Mouse (Mus musculus): Measurements from ENCODE around the gene Rerg. TPM values are rescaled to one million over a fixed set of nuclear protein-coding genes. Genes with fewer than 3 reads are reported as not detected.
A peak's percentile ranks its signal among the peaks of the same experiment; 100 is the strongest.

The Rerg gene
- polyA plus RNA-seq, 1 experiment from 2014 or later, result 23.9 TPM

DNA sequence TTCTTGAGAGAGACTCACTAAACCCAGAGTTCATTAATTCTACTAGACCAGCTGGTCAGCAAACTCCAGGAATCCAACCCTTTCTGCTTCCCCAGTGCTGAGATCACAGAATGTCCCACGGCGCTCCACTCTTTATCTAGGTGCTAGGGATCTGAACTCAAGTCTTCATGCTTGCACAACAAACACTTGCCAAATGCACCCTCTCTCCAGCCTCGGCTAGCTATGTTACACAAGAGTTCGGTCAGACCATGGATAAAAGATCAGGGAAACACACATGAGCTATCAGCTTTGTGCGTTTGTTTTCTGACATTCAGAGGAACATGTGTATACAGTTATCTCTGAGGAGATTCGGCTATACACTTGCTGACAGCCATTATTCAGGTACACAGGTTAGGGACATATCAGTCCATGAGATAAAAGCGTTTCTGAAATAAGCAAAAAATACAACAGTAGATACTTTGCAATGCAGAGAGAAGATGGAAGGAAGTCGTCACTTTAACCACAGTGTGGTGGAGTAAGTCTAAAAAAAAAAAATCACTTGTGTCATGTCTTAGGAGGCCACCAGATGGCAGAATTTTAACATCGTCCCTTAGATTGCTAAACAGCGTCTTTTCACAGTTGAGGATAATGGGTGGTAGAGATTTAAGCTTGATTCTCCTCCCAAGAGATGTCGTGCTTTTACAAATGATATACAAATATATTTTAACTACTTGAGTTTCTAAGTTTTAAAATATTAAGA lies 35.5 kb upstream of the Rerg start:
- peak; percentile 90 for TF ChIP-seq CTCF (IDR thresholded peaks at IDR 0.05; ENCODE audit: low read depth)
- no peaks in the 10 kb centered on the region for H3K27me3 ChIP-seq (ENCODE audit: insufficient read depth, low read length)
- H3K9ac ChIP-seq (ENCODE audit: low read depth, low read length), result no peak overlapping the region
- no peaks in the 10 kb centered on the region for H3K4me1 ChIP-seq (replicated peaks; ENCODE audit: insufficient read depth, low read length)
- WGBS, result 56% methylated on average over 11 of the region's 11 CpGs
- no peak overlapping the region for H3K27ac ChIP-seq
- ATAC-seq (replicated peaks; ENCODE audit: low FRiP score, low read depth), result no peak
- DNase-seq (ENCODE audit: low spot score), result peak; percentile 83
- H3K9me3 ChIP-seq (replicated peaks; ENCODE audit: low read length), result no peaks in the 10 kb centered on the region; the same call in 1 of the 2 replicates
- H3K4me2 ChIP-seq (ENCODE audit: low read length), result no peak overlapping the region
- H3K4me3 ChIP-seq (replicated peaks; ENCODE audit: low read depth, low read length), result no peak overlapping the region
- no peaks in the 10 kb centered on the region for H3K36me3 ChIP-seq (ENCODE audit: insufficient read depth, low read length)

GRCm38 (mm10) chr6:137202661-137203060 lies 32.4 kb upstream of the Rerg start:
- Histone ChIP-seq H3K36me3 (ENCODE audit: insufficient read depth, low read length) (no peaks in the 10 kb centered on the region), H3K9me3 (replicated peaks; ENCODE audit: low read length) (no peaks in the 10 kb centered on the region; the same call in 1 of the 2 replicates), H3K4me2 (ENCODE audit: low read length) (no peak overlapping the region), H3K9ac (ENCODE audit: low read depth, low read length) (no peak overlapping the region), H3K4me3 (replicated peaks; ENCODE audit: low read depth, low read length) (no peak overlapping the region), H3K27me3 (ENCODE audit: insufficient read depth, low read length) (no peaks in the 10 kb centered on the region), H3K27ac (no peak overlapping the region), H3K4me1 (replicated peaks; ENCODE audit: insufficient read depth, low read length) (no peaks in the 10 kb centered on the region)
- ATAC-seq (replicated peaks; ENCODE audit: low FRiP score, low read depth), result no peak
- TF ChIP-seq CTCF (IDR thresholded peaks at IDR 0.05; ENCODE audit: low read depth), result no peak
- 93% methylated on average over 4 of the region's 4 CpGs for WGBS
- no peak for DNase-seq (ENCODE audit: low spot score)

GRCm38 (mm10) chr6:137201578-137201977 lies 31.3 kb upstream of the Rerg start:
- TF ChIP-seq CTCF (IDR thresholded peaks at IDR 0.05; ENCODE audit: low read depth), result no peak
- Histone ChIP-seq H3K4me1 (replicated peaks; ENCODE audit: insufficient read depth, low read length) (no peaks in the 10 kb centered on the region), H3K9ac (ENCODE audit: low read depth, low read length) (no peak overlapping the region), H3K4me3 (replicated peaks; ENCODE audit: low read depth, low read length) (no peak overlapping the region), H3K4me2 (ENCODE audit: low read length) (no peak overlapping the region), H3K9me3 (replicated peaks; ENCODE audit: low read length) (no peaks in the 10 kb centered on the region), H3K36me3 (ENCODE audit: insufficient read depth, low read length) (no peaks in the 10 kb centered on the region), H3K27ac (no peak overlapping the region), H3K27me3 (ENCODE audit: insufficient read depth, low read length) (no peaks in the 10 kb centered on the region)
- DNase-seq (ENCODE audit: low spot score) (no peak), ATAC-seq (replicated peaks; ENCODE audit: low FRiP score, low read depth) (no peak)
- 62% methylated on average over 7 of the region's 7 CpGs for WGBS

DNA sequence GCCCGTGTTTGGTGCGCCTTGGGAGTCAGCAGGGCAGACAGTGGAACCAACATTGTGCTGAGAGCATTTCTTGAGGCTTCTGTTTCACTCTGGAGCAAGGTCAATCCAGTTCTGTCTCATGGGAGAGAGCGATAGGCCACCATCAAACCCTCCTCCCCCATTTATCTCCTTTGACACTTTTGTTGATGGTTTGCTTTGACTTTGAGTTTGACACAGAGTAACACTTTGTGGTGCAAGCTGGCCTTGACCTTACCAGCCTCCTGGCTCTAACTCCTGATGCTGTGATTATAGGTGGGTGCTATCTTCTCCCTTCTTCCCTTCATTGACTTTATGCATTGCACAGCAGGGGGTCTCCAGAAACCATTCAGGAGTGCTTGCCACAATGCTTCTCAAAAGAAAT lies 30.9 kb upstream of the Rerg start:
- 76% methylated on average over 3 of the region's 3 CpGs for WGBS
- no peak overlapping the region for H3K4me2 ChIP-seq (ENCODE audit: low read length)
- ATAC-seq (replicated peaks; ENCODE audit: low FRiP score, low read depth) (no peak), DNase-seq (ENCODE audit: low spot score) (no peak)
- H3K27me3 ChIP-seq (ENCODE audit: insufficient read depth, low read length), result no peaks in the 10 kb centered on the region
- no peaks in the 10 kb centered on the region for H3K4me1 ChIP-seq (replicated peaks; ENCODE audit: insufficient read depth, low read length)
- TF ChIP-seq CTCF (IDR thresholded peaks at IDR 0.05; ENCODE audit: low read depth), result no peak
- H3K9ac ChIP-seq (ENCODE audit: low read depth, low read length), result no peak overlapping the region
- H3K36me3 ChIP-seq (ENCODE audit: insufficient read depth, low read length), result no peaks in the 10 kb centered on the region
- no peaks in the 10 kb centered on the region for H3K9me3 ChIP-seq (replicated peaks; ENCODE audit: low read length)
- no peak overlapping the region for H3K4me3 ChIP-seq (replicated peaks; ENCODE audit: low read depth, low read length)
- H3K27ac ChIP-seq, result no peak overlapping the region

DNA sequence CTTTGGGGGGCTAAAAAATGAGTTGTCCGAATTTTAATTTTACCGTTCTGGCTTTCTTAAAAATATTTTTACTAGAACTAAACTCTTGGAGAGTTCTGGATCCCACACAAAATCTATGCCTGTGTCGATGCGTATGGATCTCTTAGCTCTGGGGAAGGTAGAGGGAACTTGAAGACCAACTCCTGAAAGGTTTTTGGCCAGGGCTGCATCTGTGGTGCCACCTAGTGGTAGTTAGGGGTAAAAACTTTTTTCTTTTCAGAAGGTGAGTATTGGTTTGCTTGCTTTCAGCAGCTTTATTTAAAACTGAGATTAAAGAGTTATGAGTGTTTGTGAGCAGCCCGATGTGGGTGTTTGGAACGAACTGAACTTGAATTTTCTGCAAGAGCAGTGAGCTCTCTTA lies 21.8 kb upstream of the Rerg start:
- no peaks in the 10 kb centered on the region for H3K4me1 ChIP-seq (replicated peaks; ENCODE audit: insufficient read depth, low read length)
- ATAC-seq (replicated peaks; ENCODE audit: low FRiP score, low read depth) (no peak), DNase-seq (ENCODE audit: low spot score) (peak; percentile 80)
- H3K9ac ChIP-seq (ENCODE audit: low read depth, low read length), result no peak overlapping the region
- no peaks in the 10 kb centered on the region for H3K27me3 ChIP-seq (ENCODE audit: insufficient read depth, low read length)
- no peak overlapping the region for H3K27ac ChIP-seq
- H3K4me2 ChIP-seq (ENCODE audit: low read length), result no peak overlapping the region
- 13% methylated on average over 6 of the region's 6 CpGs for WGBS
- H3K36me3 ChIP-seq (ENCODE audit: insufficient read depth, low read length), result no peaks in the 10 kb centered on the region
- H3K4me3 ChIP-seq (replicated peaks; ENCODE audit: low read depth, low read length), result no peak overlapping the region
- no peaks in the 10 kb centered on the region for H3K9me3 ChIP-seq (replicated peaks; ENCODE audit: low read length)
- TF ChIP-seq CTCF (IDR thresholded peaks at IDR 0.05; ENCODE audit: low read depth), result peak; percentile 92

- Histone ChIP-seq H3K4me3 (replicated peaks; ENCODE audit: low read depth, low read length) (no peak overlapping the region), H3K27ac (no peak overlapping the region), H3K9ac (ENCODE audit: low read depth, low read length) (no peak overlapping the region), H3K4me2 (ENCODE audit: low read length) (no peak overlapping the region), H3K36me3 (ENCODE audit: insufficient read depth, low read length) (no peaks in the 10 kb centered on the region), H3K27me3 (ENCODE audit: insufficient read depth, low read length) (no peaks in the 10 kb centered on the region), H3K4me1 (replicated peaks; ENCODE audit: insufficient read depth, low read length) (no peaks in the 10 kb centered on the region), H3K9me3 (replicated peaks; ENCODE audit: low read length) (no peaks in the 10 kb centered on the region)
- 89% methylated on average over 11 of the region's 11 CpGs for WGBS
- ATAC-seq (replicated peaks; ENCODE audit: low FRiP score, low read depth) (no peak), DNase-seq (ENCODE audit: low spot score) (no peak)
- no peak for TF ChIP-seq CTCF (IDR thresholded peaks at IDR 0.05; ENCODE audit: low read depth)
Measured at GRCm38 (mm10) chr6:137191026-137191425, 20.7 kb upstream of the Rerg start.

DNA sequence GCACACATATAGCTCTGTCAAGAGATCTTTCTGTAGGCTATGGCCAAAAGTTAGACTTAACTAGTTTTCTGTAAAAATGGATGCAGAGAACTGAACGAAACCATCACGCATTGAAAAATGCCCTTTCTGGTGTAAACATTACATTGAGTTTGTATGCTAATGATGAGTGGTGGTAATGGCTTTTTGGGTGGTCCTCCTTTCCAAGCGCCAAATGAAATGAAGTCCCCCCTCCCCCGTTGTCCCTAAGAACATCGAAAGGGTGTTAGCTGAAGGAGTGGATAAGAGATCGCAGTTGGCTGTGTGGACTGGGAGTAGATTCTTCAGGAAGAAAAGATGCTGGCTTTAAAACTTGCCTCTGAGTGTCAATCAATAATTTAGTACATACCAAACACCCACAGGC lies 20.3 kb upstream of the Rerg start:
- WGBS, result 90% methylated on average over 6 of the region's 6 CpGs
- H3K9me3 ChIP-seq (replicated peaks; ENCODE audit: low read length), result no peaks in the 10 kb centered on the region
- no peaks in the 10 kb centered on the region for H3K4me1 ChIP-seq (replicated peaks; ENCODE audit: insufficient read depth, low read length)
- H3K36me3 ChIP-seq (ENCODE audit: insufficient read depth, low read length), result no peaks in the 10 kb centered on the region
- no peak overlapping the region for H3K4me3 ChIP-seq (replicated peaks; ENCODE audit: low read depth, low read length)
- no peak overlapping the region for H3K27ac ChIP-seq
- TF ChIP-seq CTCF (IDR thresholded peaks at IDR 0.05; ENCODE audit: low read depth), result no peak
- no peaks in the 10 kb centered on the region for H3K27me3 ChIP-seq (ENCODE audit: insufficient read depth, low read length)
- no peak for DNase-seq (ENCODE audit: low spot score)
- H3K4me2 ChIP-seq (ENCODE audit: low read length), result no peak overlapping the region
- no peak for ATAC-seq (replicated peaks; ENCODE audit: low FRiP score, low read depth)
- no peak overlapping the region for H3K9ac ChIP-seq (ENCODE audit: low read depth, low read length)

Measured in kidney, postnatal 0 days (tissue).